Mouse (Mus musculus) cerebellum, adult 2 months (tissue): ENCODE measurements around the gene Sox15.
A peak's percentile ranks its signal among the peaks of the same experiment; 100 is the strongest.

Experiments
- CTCF ChIP-seq: fragments of 200-500 bp; IDR thresholded peaks from 2 replicates; pipeline ENCODE4 v1.5.1; 2011; ENCODE audit warnings: low read depth, mild to moderate bottlenecking, control low read depth, low read length, moderate library complexity, borderline replicate concordance; ENCODE audit not compliant: insufficient read depth
- POLR2A ChIP-seq: fragments of 200-500 bp; IDR thresholded peaks from 2 replicates; pipeline ENCODE4 v1.6.1; 2011; ENCODE audit warnings: low read length, control low read depth, borderline replicate concordance; ENCODE audit not compliant: insufficient read depth

- TF ChIP-seq POLR2A, result peak; percentile 59; the same call in 1 of the 2 replicates
- peak; percentile 78 for TF ChIP-seq CTCF
These were observed 22.6 kb upstream of the Sox15 start, which contains the start of gene Fxr2 for GRCm38 (mm10) chr11:69632284-69633089.
